Mouse (Mus musculus) brown adipose tissue, adult 24 weeks (tissue): ENCODE results near the gene Pygb. TPM values are rescaled to one million over a fixed set of nuclear protein-coding genes. Genes with fewer than 3 reads are reported as not detected.

Experiments
- H3K27ac ChIP-seq: fragments of 200-500 bp; replicated peaks from 2 replicates; pipeline ENCODE4 v1.5.1; 2012; ENCODE audit warnings: low read depth, mild to moderate bottlenecking, low read length
- H3K4me1 ChIP-seq: fragments of 200-500 bp; 2 replicates; pipeline ENCODE4 v1.6.1; 2012; ENCODE audit warnings: low read length, mixed read lengths; ENCODE audit not compliant: control insufficient read depth, insufficient read depth, insufficient read length
- H3K4me3 ChIP-seq: fragments of 200-500 bp; 2 replicates; pipeline ENCODE4 v1.5.1; 2012; ENCODE audit warnings: low read depth, mild to moderate bottlenecking, low read length, moderate library complexity; ENCODE audit not compliant: insufficient read depth
- polyA plus RNA-seq: library from polyadenylated mRNA; stranded (reverse); fragments of >200 nt; gene quantifications from 2 replicates; pipeline ENCODE4 v1.2.4, GENCODE M21; 2012; ENCODE audit not compliant: missing spikeins, insufficient read depth, insufficient read length

Pygb gene
- polyA plus RNA-seq, 1 experiment, result 52.1 TPM

DNA sequence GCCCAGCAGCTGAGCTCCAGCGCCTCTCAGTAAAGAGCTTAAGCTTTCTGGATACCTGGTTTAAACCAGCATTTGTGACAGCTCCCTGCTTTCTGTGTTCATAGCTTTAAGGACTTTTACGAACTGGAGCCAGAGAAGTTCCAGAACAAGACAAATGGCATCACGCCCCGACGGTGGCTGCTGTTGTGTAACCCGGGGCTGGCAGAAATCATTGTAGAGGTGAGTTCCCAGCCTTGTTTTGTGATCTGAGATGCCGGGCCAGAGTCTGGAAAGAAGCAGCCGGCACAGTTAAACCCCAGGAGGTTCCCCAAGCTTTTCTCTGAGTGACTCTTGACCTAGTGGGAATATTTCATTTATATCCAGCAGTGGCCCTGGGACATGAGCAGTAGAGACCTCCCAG lies 32.2 kb downstream of the Pygb start:
- H3K4me1 ChIP-seq, result peaks cover 10% of the 10 kb centered on the region
- peak overlapping the region; percentile 22; the same call in 1 of the 2 replicates for H3K27ac ChIP-seq
- H3K4me3 ChIP-seq, result no peak overlapping the region

DNA sequence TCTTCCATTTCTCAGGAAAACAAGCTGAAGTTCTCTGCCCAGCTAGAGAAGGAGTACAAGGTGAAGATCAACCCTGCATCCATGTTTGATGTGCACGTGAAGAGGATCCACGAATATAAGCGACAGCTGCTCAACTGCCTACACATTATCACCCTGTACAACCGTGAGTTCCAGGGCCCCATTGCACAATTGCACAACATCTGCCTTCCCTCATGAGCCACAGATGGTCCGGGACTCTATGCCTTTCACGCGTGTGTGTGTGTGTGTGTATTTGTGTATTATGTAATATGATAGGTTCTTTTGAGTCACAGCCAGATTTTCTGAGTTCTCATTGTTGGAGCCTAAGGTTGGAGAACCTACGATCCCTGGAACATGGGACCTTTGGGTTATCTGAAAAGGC lies 34.2 kb downstream of the Pygb start:
- H3K4me3 ChIP-seq, result no peak overlapping the region
- H3K27ac ChIP-seq, result no peak overlapping the region
- peaks cover 10% of the 10 kb centered on the region for H3K4me1 ChIP-seq

DNA sequence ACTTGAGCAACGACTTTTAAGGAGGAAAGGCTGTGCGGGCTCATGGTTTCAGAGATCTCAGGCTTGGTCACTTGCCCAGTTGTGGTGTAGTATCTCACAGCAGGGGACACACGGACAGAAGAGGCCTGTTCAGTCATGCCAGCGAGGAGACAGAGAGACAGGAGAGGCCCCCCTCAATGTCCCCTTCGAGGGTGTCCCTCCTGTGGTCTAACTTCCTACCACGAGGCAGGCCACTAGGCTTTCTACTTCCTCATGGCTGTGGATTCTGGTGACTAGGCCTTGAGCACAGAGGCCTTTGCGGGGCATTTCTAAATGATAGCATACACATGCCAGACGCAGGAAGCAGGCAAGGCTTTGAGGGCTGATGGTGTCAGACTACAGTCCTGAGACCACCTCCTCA lies 36.5 kb downstream of the Pygb start:
- H3K4me1 ChIP-seq, result peaks cover 6% of the 10 kb centered on the region
- peak overlapping the region; percentile 28 for H3K27ac ChIP-seq
- H3K4me3 ChIP-seq, result no peak overlapping the region

DNA sequence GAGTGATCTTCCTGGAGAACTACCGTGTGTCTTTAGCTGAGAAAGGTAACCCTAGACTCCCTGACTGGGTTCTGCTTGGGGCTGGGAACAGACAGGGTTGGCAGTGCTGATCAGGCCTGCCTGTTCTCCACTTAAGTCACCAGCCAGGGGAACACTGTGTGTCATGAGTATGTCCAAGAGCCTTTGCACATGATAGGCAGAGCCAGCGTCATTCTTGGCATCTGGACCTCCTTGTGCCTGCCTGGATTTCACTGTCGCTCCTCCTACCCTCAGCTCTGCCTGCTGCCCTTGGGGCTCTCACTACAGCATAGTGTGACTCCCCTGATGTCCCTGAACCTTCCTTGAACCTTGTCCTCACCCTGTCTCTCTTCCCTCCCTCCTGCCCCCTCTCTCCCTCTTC lies 39.9 kb downstream of the Pygb start:
- Histone ChIP-seq H3K4me3 (no peak overlapping the region), H3K4me1 (peaks cover 3% of the 10 kb centered on the region), H3K27ac (peak overlapping the region; percentile 87)

DNA sequence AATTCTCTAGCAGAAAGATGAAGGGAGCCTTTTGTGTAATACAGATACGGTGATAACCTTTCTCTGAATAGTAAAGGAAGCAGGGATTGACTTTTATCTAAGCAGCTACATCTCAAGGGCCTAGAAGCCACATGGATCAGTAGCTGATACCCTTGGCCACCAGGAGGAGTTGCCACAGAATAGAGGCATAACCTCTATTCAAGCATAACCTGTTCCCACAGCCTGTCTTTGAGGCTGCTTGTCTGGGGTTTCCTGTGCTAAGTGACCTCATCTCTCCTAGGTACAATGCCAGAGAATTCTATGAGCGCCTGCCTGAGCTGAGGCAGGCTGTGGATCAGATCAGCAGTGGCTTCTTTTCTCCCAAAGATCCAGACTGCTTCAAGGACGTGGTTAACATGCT lies 41.6 kb downstream of the Pygb start:
- Histone ChIP-seq H3K4me3 (no peak overlapping the region), H3K4me1 (peaks cover under 1% of the 10 kb centered on the region), H3K27ac (no peak overlapping the region)

DNA sequence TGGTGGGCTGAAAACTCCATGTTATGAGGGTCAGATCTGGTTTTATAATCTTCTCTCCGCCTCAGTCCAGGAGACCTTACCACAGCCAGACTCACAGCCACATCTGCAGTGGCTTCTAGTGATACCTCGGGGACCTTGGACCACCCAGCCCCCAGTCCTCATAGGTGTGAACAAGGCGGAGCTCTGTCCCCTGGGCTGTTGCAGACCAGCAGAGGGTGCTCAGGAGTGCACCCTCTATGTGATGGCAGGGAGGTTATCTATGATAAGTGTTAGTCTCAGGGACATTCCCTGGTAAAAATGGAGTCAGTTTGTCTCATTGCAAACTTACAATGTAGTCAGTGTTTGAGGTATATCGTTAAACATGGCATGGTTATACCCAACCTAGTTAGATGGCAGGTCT lies 42.1 kb downstream of the Pygb start:
- H3K4me1 ChIP-seq, result no peaks in the 10 kb centered on the region; the same call in 1 of the 2 replicates
- no peak overlapping the region for H3K4me3 ChIP-seq
- H3K27ac ChIP-seq, result no peak overlapping the region

DNA sequence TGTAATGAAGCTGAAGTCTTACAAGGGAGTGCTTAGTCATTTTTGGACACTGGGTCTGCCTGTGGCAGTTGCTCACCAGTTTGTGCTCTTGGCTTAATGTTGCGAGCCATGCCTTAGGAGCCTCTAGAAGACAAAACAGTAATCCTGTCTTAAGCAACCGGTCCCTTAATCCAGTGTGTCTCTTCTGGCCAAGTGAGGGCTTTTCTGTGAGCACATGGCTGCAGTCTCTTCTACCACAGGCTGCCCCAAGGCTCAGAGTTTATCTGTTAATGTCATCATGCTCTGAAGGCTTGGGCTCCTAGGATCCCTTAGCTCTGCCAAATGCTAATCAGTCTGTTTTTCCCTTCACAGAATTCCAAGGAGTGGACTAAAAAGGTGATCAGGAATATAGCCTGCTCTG lies 43.5 kb downstream of the Pygb start:
- H3K27ac ChIP-seq, result 0 out of 2 replicates have a peak overlapping the region, but pooled peaks have one; percentile 80
- no peak overlapping the region for H3K4me3 ChIP-seq
- H3K4me1 ChIP-seq, result no peaks in the 10 kb centered on the region; the same call in 1 of the 2 replicates

DNA sequence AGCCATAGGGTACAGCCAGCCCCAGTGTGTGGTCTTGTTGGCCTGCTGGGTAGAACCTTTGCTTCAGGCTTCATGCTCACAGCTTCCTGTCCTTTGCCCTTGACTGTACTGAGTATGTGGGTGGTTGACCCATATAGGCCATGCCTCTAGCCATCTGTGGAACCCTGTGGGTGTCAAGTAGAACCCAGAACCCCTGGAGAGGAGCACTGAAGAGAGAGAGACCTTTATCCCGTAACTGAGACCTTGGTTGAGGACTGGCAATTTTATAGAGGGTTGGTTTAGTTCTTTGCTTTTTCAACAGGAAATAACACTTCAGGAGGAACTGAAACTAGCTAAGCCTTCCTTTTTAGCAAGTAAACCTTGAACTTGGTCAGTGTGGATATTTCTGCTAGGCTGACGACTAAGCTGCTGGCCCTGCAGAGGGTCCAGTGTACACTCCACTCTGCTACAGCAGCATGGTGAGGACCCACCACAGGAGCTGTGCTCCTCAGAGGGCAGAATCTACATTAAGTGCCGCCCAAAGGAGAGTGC lies 44.4 kb downstream of the Pygb start:
- Histone ChIP-seq H3K4me1 (no peaks in the 10 kb centered on the region; the same call in 1 of the 2 replicates), H3K27ac (peak overlapping the region; percentile 80), H3K4me3 (no peak overlapping the region)

DNA sequence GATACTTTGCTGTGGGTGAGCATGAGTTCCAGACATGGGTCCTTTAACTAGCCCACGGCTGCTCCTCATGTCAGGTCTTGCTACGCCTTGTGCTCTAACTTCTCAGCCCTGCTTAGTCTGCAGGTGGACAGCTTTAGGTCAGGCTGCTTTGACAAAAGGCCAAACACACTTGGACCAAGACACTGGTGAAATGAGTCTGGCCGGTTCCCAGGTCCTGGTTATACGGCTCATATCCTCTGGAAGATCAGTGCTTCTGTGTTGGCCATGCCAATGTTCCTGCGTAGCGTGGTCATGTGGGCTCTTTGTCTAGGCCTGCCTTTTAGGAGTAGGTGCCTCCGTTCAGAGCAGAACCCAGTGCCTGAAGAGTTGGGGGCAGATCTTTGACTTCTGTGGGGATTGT lies 45.5 kb downstream of the Pygb start:
- no peaks in the 10 kb centered on the region; the same call in 1 of the 2 replicates for H3K4me1 ChIP-seq
- H3K4me3 ChIP-seq, result no peak overlapping the region
- H3K27ac ChIP-seq, result peak overlapping the region; percentile 57

DNA sequence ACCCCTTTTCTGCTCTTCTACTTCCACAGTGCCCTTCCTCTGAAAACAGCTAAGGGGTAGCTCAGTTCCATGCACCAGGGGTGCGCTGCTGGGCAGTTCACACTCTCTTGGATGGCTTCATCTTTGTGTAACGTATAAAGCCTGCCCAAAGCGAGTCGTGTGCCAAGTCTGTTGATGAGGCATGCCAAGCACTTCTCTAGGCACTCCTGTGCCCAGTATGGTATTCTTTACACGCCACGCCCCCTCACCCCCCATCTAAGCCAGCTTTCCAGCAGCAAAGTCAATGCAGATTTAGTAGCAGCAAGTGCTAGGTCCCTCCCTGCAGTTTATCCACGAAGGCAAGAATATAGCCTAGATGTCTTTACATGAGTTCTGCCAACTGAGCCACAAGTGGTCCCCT lies 48.1 kb downstream of the Pygb start:
- Histone ChIP-seq H3K4me1 (no peaks in the 10 kb centered on the region; the same call in 1 of the 2 replicates), H3K27ac (no peak overlapping the region), H3K4me3 (no peak overlapping the region)

DNA sequence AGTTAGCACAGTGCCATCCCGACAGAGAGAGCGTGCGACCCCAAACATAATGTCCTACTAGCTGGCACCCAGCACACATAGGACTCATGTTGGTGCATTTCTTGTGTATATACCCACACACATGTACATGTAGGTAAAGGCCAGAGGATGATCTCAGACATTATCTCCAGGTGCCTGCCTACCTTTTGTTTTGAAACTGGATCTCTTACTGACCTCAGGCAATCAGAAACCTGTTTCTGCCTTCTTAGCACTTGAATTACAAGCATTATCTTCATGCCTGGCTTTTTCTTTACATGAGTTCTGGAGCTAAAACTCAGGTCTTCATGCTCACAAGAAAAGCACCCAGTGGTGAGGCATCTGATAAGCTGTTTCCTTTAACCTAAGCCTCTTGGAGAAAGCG lies 49.4 kb downstream of the Pygb start:
- Histone ChIP-seq H3K4me3 (no peak overlapping the region), H3K4me1 (no peaks in the 10 kb centered on the region), H3K27ac (no peak overlapping the region)

DNA sequence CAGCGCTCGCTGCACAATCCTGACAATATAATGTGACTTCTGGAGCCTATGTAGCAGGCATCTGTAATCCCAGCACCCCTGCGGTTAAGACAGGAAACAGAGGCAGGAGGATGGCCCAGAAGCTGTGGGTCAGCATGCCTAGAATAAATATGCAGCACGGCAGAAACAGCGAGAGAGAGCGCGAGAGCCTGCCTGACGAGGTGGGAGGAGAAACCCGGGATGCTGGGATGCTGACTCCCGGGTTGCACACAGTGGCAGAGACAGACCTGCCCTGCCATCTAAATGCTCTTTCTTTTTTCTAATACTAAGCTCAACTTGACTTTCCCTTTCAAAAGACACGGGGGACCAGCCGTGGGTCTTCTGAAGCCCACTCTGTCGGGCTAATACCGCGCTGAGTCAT lies 50.4 kb downstream of the Pygb start:
- no peak overlapping the region for H3K4me3 ChIP-seq
- H3K4me1 ChIP-seq, result no peaks in the 10 kb centered on the region
- H3K27ac ChIP-seq, result 0 out of 2 replicates have a peak overlapping the region, but pooled peaks have one; percentile 7

DNA sequence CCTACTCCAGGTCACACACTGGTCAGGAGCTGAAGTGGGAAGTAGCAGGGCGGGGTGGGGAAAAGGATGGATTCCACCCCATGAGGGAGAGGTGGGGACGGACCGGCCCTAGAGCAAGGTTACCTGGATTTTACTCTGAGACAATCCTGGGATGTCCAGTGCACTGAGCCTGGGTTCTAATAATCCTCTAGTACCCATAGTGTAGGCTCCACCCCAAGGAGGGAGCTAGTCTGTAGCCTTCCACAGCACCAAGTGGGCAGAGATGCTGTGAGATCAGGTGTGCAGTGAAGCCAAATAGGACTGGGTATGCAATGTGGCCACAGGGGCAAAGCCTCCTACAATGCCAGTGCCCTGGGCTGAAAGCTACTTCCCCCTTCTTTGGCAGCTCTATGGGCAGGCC lies 51.2 kb downstream of the Pygb start:
- H3K4me1 ChIP-seq, result no peaks in the 10 kb centered on the region
- H3K4me3 ChIP-seq, result no peak overlapping the region
- H3K27ac ChIP-seq, result peak overlapping the region; percentile 7; the same call in 1 of the 2 replicates

DNA sequence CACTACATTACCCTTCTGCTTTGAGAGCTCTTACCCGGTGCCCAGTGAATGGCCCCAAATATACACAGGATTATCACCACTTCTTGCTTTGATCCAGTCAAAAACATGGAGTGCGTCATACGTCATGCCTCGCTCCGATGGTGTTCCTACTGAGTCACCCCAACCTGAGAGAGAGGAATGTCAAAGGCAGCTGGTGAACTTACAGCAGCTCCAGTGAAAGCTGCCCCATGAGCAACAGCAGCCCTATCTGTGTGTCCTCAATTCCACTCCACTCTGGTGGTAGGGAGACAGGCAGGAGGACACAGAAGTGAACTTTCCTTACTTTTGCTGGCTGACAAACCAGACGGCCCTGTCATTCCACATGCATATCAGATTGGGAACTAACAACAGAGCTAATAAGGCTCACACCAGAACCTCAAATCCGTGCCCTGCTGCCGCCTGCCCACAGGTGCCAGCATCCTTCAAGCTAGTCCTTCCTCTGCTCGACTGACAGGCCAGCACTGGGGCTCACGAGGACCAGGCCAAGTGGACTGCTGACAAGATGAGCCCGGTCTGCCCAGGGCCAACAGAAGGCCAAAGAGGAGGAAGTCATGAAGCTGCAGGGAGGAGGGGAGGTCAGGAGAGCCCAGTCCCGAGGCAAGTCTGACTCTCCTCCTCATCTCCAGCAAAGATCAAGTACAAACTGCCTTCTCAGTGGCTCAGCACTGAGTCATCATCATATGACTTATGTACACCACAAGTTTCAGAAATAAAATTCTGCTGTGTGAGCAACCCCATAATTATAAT lies 53.3 kb downstream of the Pygb start:
- Histone ChIP-seq H3K27ac (peak overlapping the region; percentile 53), H3K4me3 (no peak overlapping the region), H3K4me1 (0 out of 2 replicates have a peak, but pooled peaks cover 2% of the 10 kb centered on the region)

DNA sequence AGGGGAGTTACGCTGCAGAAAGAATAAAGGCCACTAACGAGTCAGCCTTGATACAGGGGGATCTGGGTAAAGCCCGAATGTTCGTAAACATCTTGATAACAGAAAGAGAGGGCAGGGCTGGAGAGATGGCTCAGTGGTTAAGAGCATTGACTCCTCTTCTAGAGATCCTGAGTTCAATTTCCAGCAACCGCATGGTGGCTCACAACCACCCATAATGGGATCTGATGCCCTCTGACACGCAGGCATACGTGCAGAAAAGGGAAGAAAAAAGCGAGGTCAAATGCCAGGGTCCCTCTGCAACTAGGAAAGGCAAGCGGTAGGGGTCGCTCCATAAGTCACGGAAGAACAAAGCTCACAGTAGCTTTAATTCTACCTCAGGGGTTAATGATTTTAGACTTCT lies 54.6 kb downstream of the Pygb start:
- H3K27ac ChIP-seq, result peak overlapping the region; percentile 76
- no peak overlapping the region for H3K4me3 ChIP-seq
- peaks cover 8% of the 10 kb centered on the region for H3K4me1 ChIP-seq

DNA sequence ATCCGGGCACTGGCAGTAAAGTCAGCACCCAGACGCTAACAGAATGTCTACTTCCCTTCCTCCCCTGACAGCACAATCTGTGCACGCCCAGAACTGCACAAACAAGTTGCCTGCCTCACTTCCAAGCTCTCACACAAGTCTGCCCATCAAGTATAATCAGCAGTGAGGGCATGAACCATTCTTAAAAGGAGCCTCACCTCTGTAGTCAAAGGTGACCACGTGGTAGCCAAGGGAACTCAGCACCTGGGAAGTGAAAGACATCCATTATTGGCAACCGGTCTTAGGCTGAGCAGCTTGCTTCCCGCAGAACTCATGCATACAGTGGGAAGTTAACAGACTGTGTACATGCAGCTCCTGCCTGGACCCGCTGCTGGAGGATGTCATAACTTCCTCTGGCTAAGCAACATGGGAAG lies 55.5 kb downstream of the Pygb start:
- Histone ChIP-seq H3K27ac (peak overlapping the region; percentile 72), H3K4me1 (peaks cover 10% of the 10 kb centered on the region), H3K4me3 (no peak overlapping the region)
